Mouse (Mus musculus): ENCODE results near the gene Gm21060.
"Not testable (repeated sequence)": the region's sequence is repeated elsewhere in the genome, so short reads cannot be mapped to it uniquely, and the experiment has no call there.

Gene Gm21060

GRCm38 (mm10) chr19:61296969-61297368 is at the start of gene Gm21060:
Gm21060 (minus strand) TSS chr19:61297069.
- in situ Hi-C loops (cut with MseI, MboI) = no loop called here

DNA sequence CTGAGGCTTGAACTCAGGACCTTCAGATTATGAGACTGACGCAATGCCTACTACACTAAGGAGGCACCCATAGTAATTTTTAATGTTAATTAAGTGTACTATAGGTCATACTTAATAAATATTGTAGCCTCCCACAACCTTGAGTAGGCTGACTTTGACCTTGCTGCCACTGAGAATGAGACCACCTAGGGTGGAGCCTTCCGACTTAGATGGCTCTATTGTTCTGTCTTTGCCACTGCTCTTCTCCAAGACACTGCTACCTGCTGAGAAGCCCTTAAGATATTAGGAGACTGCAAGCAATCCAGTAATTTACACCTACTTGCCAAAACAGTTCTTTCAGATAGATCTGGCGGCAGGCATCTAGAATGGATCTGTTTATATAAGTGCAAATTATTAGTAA is 24.0 kb upstream of the Gm21060 start:
- in situ Hi-C loops (cut with MseI, MboI) = not testable (repeated sequence)

DNA sequence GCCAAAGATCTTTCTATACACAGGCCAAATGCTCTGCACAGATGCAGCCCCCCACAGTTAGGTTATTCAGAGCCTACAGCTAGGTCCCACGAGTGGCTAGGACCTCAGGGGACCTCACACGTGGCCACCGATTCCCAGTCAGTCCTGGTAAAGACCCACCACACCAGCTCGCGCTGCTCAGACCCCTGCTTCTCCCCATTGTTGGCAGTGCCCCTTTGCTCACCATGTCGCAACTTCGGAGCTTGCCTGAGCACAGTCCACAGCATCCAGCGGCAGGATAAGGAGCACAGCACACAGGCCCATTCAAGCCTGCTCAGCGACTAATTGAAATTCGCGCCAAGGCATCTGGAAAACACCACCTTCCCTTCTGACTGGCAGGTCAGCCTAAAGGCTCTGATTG is 16.3 kb upstream of the Gm21060 start:
- in situ Hi-C loops (cut with MseI, MboI) = not testable (repeated sequence)

- in situ Hi-C loops (cut with MseI, MboI) = not testable (repeated sequence)
Measured at GRCm38 (mm10) chr19:61312400-61312799, 15.5 kb upstream of the Gm21060 start.

DNA sequence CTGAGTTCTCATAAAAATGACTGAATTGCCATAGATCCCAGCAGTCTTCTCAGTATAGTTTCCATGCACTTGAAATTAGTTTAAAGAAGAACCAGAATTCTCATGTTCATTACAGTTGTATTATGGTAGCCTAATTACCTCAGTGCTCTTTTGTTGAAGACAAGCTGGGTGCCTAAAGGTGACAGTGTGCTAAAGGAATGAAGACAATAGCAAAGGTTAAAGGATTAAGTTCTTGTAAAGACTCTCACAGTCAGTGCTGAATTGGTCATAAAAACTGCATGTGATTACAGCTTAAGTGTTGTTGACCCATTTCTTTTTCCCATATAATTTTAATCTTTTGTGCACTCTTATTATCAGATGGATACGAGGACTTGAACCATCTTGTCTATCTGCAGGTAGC is 11.2 kb upstream of the Gm21060 start:
- in situ Hi-C loops (cut with MseI, MboI) = not testable (repeated sequence)

- in situ Hi-C loops (cut with MseI, MboI) = not testable (repeated sequence)
Measured at GRCm38 (mm10) chr19:61285033-61285432, 11.8 kb downstream of the Gm21060 start.

- in situ Hi-C loops (cut with MseI, MboI) = no loop called here
Measured at GRCm38 (mm10) chr19:61283581-61283980, 13.3 kb downstream of the Gm21060 start.

- in situ Hi-C loops (cut with MseI, MboI) = no loop called here
Measured at GRCm38 (mm10) chr19:61275446-61275845, 21.4 kb downstream of the Gm21060 start.

DNA sequence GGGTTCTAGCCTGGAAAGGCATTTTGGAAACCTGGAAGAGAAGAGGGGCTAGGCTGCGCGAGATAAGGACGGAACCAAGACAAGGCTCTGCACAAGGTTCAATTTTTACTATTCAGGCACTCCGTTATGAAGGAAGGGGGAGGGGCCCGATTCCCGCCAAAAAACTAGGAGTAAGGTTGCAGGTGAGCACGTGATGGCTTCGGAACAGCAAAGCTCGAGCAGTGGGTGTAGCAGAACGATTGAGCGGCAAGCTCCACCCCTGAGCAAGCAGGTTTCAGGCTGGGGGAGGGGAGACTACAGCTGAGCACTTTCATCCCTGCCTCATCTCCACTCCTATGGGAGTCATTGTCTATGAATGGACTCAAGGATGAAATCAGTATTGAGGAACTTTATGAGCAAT is 27.7 kb downstream of the Gm21060 start:
- in situ Hi-C loops (cut with MseI, MboI) = loop anchor here (5.0 kb wide), 2 partner anchors 67 to 72 kb away; no protein-coding TSS in a partner anchor

GRCm38 (mm10) chr19:61267141-61267540 is 29.7 kb downstream of the Gm21060 start:
- in situ Hi-C loops (cut with MseI, MboI) = loop anchor here (5.0 kb wide), 2 partner anchors 65 to 70 kb away; no protein-coding TSS in a partner anchor

DNA sequence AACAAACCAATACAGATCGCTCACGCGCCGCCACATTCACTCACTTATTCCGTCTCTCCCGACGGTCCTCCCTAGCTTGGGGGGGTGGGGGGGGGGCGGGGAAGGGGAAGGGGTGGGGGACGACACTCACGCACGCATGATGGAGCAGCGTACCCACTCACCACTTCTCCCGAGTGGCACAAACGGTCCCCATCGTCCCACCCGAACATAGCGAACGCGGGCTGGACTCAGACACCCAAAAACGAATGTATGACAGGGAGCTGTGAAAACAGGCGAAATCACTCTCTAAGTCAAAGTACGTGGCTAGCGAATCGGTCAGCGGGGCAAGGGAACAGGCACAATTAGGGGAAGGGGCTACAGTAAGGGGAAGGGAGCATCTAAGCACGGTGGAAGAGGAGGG is 30.2 kb downstream of the Gm21060 start:
- in situ Hi-C loops (cut with MseI, MboI) = loop anchor here (5.0 kb wide), 2 partner anchors 64 to 69 kb away; no protein-coding TSS in a partner anchor

- in situ Hi-C loops (cut with MseI, MboI) = loop anchor here (5.0 kb wide), 2 partner anchors 64 to 69 kb away; no protein-coding TSS in a partner anchor
Measured at GRCm38 (mm10) chr19:61266246-61266615, 30.6 kb downstream of the Gm21060 start.

GRCm38 (mm10) chr19:61265349-61266245 is 31.3 kb downstream of the Gm21060 start:
- in situ Hi-C loops (cut with MseI, MboI) = loop anchor here (5.0 kb wide), 2 partner anchors 63 to 68 kb away; no protein-coding TSS in a partner anchor

GRCm38 (mm10) chr19:61264933-61265332 is 31.9 kb downstream of the Gm21060 start:
- in situ Hi-C loops (cut with MseI, MboI) = loop anchor here (5.0 kb wide), 2 partner anchors 63 to 68 kb away; no protein-coding TSS in a partner anchor

GRCm38 (mm10) chr19:61264227-61264626 is 32.6 kb downstream of the Gm21060 start:
- in situ Hi-C loops (cut with MseI, MboI) = no loop called here

- in situ Hi-C loops (cut with MseI, MboI) = no loop called here
Measured at GRCm38 (mm10) chr19:61261241-61261640, 35.6 kb downstream of the Gm21060 start.

DNA sequence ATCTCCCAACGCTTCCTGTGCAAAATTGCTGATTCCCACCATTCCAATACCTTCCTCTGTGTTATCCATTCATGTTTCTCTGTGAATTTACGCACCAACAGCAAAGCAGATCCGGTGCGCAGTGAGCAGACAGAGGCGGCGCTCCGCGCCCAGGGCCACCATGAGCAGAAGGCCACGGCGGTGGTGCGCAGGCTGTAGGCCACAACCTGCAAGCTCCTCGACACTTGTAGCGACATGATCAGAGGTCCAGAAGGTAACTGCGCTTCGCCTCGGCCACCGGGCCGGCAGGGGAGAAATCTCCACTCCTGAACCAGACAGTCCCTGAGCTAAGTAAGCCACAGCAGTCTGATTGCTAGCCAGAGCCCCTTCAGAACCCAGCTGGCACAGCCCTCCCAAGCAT is 39.1 kb downstream of the Gm21060 start:
- in situ Hi-C loops (cut with MseI, MboI) = no loop called here

DNA sequence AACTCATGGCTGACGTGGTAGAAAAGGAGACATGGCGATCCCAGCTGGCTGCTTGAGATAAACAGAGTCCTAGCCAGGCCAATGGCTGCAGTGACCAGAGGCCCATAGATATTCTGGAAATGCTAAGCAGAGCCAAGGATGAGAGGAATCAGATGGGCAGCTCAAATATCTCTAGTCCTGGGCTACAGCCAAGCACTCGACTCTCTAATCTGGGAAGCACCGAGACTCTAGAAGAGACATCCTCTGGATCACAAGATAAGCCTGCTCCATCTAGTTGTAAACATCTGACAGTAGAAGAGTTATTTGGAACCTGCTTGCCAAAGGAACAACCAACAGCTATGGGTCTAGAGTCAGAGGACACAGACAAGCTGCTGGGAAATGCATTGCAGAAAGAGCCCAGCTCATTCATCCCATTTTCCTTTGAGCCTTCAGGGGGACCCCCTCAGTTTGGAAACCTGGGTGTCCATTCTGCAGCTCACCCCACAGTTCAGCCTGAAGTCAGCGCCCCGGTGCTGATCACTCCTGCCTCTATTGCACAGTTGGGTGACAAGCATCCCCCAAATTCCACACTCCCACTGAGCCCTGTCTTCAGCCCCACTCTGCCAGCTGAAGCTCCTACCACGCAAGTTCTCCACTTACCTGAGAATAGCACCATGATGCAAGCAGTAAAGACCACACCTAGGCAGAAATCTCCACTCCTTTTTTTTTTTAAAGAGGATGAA is 40.5 kb downstream of the Gm21060 start:
- in situ Hi-C loops (cut with MseI, MboI) = no loop called here

- in situ Hi-C loops (cut with MseI, MboI) = not testable (repeated sequence)
Measured at GRCm38 (mm10) chr19:61247334-61247733, 49.5 kb downstream of the Gm21060 start.
